Mouse (Mus musculus) olfactory bulb, adult 2 months (tissue): ENCODE measurements at regions not wholly inside any gene's neighbourhood (a gene's known extent, or its start where the extent isn't known, plus 50 kb on each side); places are given as distances from the start of the nearest gene placed in this dataset.

Source experiments
- CTCF ChIP-seq: fragments of 200-500 bp; IDR thresholded peaks from 2 replicates; pipeline ENCODE4 v1.5.1; 2012; ENCODE audit warnings: low read depth, mild to moderate bottlenecking, low read length, moderate library complexity; ENCODE audit not compliant: insufficient read depth
- POLR2A ChIP-seq: fragments of 200-500 bp; IDR thresholded peaks from 2 replicates; pipeline ENCODE4 v1.6.1; 2012; ENCODE audit warnings: mild to moderate bottlenecking, low read depth, low read length, moderate library complexity; ENCODE audit not compliant: insufficient read depth

DNA sequence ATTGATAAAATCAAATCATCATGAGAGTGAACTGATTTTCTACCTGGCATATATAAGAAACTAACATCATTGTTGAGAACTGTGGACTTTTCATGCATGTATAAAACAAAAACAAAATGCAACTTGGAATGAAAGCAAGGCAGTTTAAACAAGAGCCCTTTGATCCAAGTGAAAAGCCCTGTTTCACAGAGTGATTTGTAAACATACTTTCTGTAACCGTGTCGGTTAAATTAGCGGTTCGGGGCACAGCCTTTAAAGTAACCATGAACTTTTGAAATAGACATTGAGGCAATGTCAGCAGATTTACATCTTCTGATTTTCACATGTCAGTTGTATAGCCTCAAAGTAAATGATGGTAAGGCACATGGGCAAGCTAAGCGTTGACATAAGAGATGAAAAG is 593.7 kb upstream of the Pkn2 start:
- TF ChIP-seq POLR2A (no peak), CTCF (no peak)
